Mouse (Mus musculus): Measurements from ENCODE around the gene Itpk1.

Itpk1 gene

GRCm38 (mm10) chr12:102704457-102705198 is at the start of gene Itpk1:
Gene Itpk1, minus strand, starts transcription at chr12:102704930.
- peak; percentile 33 for DNase-seq (ENCODE audit: low read depth, low spot score)

- DNase-seq (ENCODE audit: low read depth, low spot score) = no peak
Measured at GRCm38 (mm10) chr12:102748256-102748655, 43.5 kb upstream of the Itpk1 start.

GRCm38 (mm10) chr12:102744839-102745238 is 40.1 kb upstream of the Itpk1 start:
- no peak for DNase-seq (ENCODE audit: low read depth, low spot score)

GRCm38 (mm10) chr12:102743589-102744574 is 39.2 kb upstream of the Itpk1 start, which contains the start of the genes Moap1 and Tmem251:
Gene Moap1, minus strand, starts transcription at chr12:102743661.
Gene Tmem251, plus strand, starts transcription at chr12:102743762.
- DNase-seq (ENCODE audit: low read depth, low spot score) = peak; percentile 91

- DNase-seq (ENCODE audit: low read depth, low spot score) = no peak
Measured at GRCm38 (mm10) chr12:102743036-102743588, 38.4 kb upstream of the Itpk1 start.

- DNase-seq (ENCODE audit: low read depth, low spot score) = no peak
Measured at GRCm38 (mm10) chr12:102742056-102742455, 37.3 kb upstream of the Itpk1 start.

- no peak for DNase-seq (ENCODE audit: low read depth, low spot score)
Measured at GRCm38 (mm10) chr12:102740285-102740684, 35.6 kb upstream of the Itpk1 start.

- no peak for DNase-seq (ENCODE audit: low read depth, low spot score)
Measured at GRCm38 (mm10) chr12:102739096-102739495, 34.4 kb upstream of the Itpk1 start.

- peak; percentile 79 for DNase-seq (ENCODE audit: low read depth, low spot score)
Measured at GRCm38 (mm10) chr12:102733381-102733780, 28.7 kb upstream of the Itpk1 start.

- peak; percentile 69 for DNase-seq (ENCODE audit: low read depth, low spot score)
Measured at GRCm38 (mm10) chr12:102730798-102731619, 26.3 kb upstream of the Itpk1 start.

- peak; percentile 94 for DNase-seq (ENCODE audit: low read depth, low spot score)
Measured at GRCm38 (mm10) chr12:102729855-102730797, 25.4 kb upstream of the Itpk1 start.

- no peak for DNase-seq (ENCODE audit: low read depth, low spot score)
Measured at GRCm38 (mm10) chr12:102725761-102726175, 21.0 kb upstream of the Itpk1 start.

GRCm38 (mm10) chr12:102725146-102725545 is 20.4 kb upstream of the Itpk1 start:
- DNase-seq (ENCODE audit: low read depth, low spot score) = no peak

GRCm38 (mm10) chr12:102723861-102724260 is 19.1 kb upstream of the Itpk1 start:
- no peak for DNase-seq (ENCODE audit: low read depth, low spot score)

GRCm38 (mm10) chr12:102722966-102723365 is 18.2 kb upstream of the Itpk1 start:
- DNase-seq (ENCODE audit: low read depth, low spot score) = no peak

GRCm38 (mm10) chr12:102722451-102722850 is 17.7 kb upstream of the Itpk1 start:
- no peak for DNase-seq (ENCODE audit: low read depth, low spot score)

GRCm38 (mm10) chr12:102719552-102720315 is 15.0 kb upstream of the Itpk1 start:
- DNase-seq (ENCODE audit: low read depth, low spot score) = peak; percentile 77

- DNase-seq (ENCODE audit: low read depth, low spot score) = no peak
Measured at GRCm38 (mm10) chr12:102714654-102715395, 10.1 kb upstream of the Itpk1 start.

Measured in mesoderm, embryonic 11.5 days (tissue).